Mouse (Mus musculus): Measurements from ENCODE around the gene Bricd5.
A peak's percentile ranks its signal among the peaks of the same experiment; 100 is the strongest.

Gene Bricd5

DNA sequence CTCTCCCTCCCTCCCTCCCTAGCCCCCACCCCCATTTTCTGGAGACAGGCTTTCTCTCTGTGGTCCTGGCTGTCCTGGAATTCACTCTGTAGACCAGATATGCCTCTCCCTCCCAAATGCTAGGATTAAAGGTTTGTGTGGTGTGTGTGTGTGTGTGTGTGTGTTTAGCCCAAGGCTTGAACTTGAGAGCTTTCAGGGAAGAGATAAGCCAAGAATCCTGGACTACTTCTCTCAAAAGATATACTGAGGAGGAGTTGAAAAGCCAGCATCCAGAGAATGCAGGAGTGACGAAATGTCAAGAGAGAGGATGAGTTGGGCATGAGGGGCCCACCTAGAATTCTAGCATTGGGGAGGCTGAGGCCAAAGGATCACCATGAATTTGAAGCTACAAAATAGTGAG, 10.8 kb upstream of the Bricd5 start:
- no peak for DNase-seq (ENCODE audit: low read depth, low spot score)

DNA sequence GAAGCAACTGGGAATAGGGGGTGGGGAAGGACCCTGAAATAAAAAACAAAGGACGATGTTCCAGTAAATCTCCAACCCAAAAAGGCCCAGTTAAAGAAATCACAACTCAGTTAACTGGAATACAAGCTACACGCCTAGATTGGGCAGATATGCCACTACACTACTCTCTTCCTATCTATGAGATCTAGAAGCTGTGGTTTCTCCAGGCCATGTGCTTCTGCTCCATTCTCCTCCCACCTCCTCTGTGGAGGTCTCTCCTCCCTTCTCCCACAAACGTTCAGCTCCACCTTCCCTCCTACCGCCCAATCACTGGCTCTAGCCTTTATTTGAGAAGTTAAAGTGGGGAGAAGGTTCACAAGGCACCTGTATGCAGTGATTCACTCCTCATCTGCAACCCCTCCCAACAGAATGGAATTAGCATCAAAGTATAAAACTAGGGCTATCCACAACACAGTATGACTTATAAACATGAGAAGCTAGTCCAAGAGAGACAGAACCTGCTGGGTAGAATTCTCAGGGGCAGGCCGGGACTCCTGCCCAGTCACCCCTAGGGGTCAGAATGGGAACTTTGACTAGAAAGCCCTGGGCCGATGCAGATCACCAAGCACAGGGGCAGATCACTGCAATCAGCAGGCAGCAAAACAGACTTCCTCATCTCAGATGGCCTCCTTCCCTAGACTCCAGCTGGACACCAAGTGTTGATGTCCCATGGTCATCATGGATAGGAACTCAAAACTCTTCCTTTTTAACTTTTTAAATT, 10.1 kb upstream of the Bricd5 start:
- DNase-seq (ENCODE audit: low read depth, low spot score): peak; percentile 71

DNA sequence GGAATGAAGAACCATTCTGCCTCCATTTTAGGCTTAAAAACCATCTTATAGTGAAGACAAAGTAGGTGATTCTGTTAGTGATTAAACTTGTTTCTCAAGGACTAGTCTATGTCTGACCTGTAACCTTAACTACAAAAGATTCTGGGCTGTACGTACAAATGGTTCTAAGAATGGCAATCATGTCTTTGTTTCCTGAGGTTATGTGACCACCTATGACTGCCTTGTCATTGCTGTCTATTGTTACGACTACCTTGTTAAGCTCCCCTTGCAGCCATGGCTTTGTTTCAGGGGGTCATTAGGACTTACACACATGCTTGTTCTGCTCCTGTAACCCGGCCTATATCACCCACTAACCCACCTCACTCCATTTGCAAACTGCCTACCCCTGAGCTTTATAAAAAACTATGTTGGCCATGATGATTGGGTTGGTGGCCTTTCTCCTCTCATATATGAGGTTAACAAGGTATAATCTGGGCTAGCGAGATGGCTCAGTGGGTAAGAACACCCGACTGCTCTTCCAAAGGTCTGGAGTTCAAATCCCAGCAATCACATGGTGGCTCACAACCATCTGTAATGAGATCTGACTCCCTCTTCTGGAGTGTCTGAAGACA, 4.9 kb upstream of the Bricd5 start:
- no peak for DNase-seq (ENCODE audit: low read depth, low spot score)

DNA sequence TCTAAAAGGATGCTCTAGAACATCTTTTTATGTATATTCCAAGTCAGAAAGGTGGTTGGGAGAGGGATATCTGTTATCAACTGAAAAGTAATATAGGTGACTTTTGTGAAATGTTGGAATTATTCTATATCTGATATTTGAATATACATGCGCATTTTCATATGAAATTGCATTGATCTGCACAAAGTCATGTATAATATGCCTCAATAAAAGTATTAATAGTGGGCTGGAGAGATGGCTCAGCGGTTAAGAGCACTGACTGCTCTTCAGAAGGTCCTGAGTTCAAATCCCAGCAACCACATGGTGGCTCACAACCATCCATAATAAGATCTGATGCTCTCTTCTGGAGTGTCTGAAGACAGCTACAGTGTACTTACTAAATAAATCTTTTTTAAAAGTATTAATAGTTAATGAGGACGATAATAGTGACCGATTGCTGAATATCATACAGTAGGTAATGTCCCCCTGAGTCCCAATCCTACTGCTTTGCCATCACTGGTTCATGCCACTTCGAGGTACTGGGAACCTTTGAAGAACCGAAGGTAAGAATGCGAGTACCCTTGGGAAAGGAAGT, 4.3 kb upstream of the Bricd5 start:
- DNase-seq (ENCODE audit: low read depth, low spot score): no peak

DNA sequence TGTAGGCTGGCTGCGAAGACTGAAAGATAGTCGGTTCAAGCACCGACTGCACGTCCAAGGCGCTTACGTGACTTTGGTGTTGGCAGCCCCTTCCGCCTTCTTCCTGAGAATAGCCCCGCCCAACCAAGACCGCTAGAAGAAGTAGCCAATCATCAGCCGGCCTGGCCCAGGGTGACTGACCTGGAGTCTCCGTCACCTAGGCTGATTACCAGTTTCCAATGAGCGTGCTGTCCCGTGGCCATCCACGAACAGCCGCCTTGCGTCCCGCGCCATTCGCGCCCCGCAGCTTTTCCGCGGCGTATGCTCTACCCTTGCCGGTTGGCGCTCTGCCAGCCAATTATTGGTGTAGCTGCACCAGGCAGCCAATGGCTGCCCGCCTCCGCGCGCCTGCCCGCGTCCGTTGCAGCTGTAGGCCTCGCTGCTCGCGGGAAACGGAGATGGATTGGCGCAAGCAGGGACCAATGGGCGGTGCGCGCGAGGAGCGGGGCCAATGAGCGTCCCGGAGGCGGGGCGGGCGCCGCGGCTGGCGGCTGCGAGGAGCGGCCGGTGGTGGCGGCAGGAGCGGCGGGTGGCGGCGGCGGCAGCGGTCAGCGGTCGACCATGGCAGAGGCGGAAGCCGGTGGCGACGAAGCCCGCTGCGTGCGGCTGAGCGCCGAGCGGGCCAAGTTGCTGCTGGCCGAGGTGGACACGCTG, 3.6 kb upstream of the Bricd5 start, which contains the start of the genes E4f1 and Pgp:
Gene E4f1 (minus strand): TSS at position 404 of the 693 bp plus-strand sequence.
Gene Pgp (plus strand): TSS at position 483 of the 693 bp plus-strand sequence.
- DNase-seq (ENCODE audit: low read depth, low spot score): peak; percentile 97

DNA sequence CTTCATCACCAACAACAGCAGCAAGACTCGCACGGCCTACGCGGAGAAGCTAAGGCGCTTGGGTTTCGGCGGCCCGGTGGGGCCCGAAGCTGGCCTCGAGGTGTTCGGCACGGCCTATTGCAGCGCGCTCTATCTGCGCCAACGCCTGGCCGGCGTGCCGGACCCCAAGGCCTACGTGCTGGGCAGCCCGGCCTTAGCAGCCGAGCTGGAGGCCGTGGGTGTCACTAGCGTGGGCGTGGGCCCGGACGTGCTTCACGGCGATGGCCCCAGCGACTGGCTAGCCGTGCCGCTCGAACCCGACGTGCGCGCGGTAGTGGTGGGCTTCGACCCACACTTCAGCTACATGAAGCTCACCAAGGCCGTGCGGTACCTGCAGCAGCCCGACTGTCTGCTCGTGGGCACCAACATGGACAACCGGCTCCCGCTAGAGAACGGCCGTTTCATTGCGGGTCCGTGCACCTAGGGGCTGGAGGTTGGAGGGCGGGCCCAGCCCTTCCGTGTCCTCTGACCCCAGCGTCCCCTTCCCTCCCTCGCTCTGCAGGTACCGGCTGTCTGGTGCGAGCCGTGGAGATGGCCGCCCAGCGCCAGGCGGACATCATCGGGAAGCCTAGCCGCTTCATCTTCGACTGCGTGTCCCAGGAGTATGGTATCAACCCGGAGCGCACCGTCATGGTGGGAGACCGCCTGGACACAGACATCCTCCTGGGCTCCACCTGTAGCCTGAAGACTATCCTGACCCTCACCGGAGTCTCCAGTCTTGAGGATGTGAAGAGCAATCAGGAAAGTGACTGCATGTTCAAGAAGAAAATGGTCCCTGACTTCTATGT, 2.8 kb upstream of the Bricd5 start:
- DNase-seq (ENCODE audit: low read depth, low spot score): no peak

DNA sequence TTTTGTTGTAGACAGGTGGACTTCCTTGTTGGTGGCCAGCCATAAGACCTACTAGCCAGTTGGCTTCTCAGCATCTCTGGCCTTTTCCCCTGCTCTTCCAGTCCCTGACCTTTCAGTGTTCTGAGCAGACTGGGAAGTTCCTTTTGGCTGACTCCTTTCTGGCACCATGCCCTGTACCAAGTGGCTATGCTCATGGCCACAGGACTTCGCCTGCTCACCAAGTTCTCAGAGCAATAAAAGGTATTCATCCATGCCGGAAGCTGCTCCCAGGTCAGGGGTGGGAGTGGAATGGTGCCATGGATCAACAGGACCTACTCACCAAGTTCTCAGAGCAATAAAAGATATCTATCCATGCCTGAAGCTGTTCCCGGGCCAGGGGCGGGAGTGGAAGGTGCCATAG, 1.2 kb upstream of the Bricd5 start:
- DNase-seq (ENCODE audit: low read depth, low spot score): no peak

DNA sequence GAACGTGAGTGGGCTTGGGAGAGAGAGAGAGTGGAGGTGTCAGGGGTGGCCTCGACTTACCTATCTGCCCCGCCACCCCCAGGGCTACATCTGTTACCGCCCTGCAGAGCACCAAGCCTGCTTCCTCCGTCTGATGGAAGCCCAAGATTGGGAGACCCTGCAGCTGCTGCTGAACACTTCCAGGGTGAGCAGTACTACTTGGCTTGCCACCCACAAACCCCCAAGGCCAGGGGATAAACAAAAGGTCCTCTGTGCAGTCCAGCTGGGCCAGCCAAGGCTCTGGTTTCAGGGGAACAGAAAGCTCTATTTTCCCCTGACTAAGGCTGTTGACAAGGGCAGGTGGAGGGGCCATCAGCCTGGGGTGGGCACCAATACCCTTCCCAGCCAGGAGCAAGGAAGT, 873 bp downstream of the Bricd5 start:
- no peak for DNase-seq (ENCODE audit: low read depth, low spot score)

DNA sequence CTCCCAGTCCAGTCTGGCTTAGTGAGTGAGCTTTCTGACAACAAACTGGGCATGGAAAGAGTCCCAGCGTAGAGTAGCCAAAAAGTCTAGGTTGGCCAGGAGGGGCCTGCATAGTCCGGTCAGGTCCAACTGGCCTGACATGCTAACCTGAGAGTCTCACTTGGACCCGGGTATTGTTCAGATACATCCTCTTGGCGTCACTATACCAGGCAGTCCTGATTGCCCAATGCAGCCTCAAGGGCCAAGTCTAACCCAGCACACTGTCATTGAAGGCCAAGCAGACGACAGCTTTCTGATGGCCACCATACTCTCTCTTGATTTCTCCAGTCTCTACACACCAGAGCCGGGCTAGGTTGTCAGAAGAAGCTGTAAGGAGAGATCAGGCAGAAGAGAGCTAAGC, 1.9 kb downstream of the Bricd5 start:
- DNase-seq (ENCODE audit: low read depth, low spot score): no peak

DNA sequence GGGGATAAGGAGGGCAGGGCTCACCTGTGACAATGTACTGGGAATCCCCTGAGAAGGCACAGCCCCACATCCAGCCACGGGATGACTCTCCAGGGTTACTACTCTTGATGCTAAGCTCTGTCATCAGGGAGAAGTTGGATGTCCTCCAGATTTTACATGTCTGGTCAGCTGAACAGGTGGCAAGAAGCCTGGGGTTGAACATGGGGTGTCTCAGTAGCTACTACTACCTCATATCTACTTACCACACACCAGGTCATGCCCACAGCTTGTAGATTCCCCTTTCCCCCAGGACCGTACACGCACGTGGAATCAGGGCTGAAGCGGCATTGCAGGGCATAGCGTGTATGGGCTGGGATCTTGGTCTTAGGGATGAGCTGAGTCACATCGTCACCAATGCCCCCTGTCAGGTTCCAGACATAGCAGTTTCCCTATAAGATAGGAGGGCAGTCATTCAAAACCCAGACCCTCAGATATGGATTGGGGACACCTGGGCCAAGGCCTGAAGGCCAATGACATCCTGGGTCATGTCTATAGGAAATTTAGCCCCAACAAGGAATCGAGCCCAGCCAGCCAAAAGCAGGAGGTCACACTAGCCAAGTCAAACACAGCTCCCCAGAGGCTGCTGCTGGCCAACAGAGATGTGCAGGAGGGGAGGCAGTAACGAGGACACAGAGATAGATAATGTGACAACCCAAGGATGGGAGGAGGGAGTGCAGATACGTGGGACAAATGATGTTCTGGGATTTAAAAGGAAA, 2.5 kb downstream of the Bricd5 start:
- no peak for DNase-seq (ENCODE audit: low read depth, low spot score)

DNA sequence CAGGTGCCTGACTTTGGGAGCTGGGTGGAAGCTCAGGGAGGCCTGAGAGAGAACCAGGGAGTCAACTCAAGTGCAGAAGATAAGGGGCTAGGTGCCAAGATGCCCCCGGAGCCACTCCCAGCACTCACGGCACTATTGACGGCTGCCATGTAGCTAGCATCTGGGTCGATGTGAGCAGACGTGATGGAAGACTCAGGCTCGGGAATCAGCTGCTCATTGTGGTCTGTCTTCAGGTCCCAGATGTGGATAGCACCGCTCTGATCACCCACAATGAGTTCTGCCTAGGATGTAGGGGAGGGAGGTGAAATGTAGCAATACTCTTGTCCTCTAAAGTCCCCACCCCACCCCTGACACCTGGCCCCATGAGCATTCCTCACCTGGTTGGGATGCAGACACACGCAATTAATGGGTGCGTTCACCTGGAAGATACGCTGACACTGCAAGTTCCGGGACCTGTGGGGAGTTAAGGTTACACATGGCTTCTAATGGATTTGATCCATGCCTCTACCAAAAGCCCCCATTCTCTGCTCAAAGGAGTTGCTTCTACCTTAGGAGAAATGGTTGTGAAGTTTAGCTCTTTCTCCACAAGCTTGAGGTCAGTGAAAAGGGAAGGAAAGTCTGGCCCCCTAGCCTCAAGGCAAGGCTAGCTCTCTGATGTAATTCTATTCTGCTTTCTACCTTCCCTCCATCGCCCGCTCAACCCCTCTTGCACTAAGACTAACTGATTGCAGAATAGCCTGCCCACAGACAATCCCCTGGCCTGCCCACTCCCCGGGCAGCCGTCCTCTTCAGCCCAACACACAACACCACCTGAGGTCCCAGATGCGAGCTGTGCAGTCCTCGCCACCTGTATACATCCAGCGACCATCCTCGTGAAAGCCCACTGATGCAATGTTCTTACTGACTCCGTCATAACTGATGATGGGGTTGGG, 3.6 kb downstream of the Bricd5 start:
- DNase-seq (ENCODE audit: low read depth, low spot score): no peak

DNA sequence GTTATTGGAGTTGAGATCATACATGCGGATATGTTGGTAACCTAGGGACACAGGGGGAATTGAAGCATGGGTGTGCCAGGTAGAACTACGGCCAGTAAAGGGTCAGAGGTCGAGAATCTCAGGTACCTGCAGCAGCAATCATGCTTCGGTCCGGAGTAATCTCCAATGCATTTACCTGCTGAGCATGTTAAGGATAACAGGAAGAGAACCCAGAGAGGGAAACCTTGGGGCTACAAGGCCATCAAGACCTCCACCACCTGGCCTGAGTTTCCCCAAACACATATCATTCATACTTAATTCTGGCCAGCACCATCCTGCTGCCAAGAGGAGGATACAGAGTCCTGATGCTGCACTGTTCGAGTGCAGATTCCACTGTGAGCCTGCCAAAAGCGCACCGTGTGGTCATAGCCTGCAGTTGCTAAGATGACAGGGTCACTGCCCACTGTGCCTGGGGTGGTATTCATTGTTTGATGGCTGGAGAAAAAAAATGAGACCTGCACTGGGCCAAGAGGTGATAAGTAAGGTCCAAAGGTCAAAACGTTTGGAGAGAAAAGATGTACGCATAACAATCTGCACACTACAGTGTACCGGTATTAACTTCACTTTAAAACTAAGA, 4.4 kb downstream of the Bricd5 start:
- no peak for DNase-seq (ENCODE audit: low read depth, low spot score)

DNA sequence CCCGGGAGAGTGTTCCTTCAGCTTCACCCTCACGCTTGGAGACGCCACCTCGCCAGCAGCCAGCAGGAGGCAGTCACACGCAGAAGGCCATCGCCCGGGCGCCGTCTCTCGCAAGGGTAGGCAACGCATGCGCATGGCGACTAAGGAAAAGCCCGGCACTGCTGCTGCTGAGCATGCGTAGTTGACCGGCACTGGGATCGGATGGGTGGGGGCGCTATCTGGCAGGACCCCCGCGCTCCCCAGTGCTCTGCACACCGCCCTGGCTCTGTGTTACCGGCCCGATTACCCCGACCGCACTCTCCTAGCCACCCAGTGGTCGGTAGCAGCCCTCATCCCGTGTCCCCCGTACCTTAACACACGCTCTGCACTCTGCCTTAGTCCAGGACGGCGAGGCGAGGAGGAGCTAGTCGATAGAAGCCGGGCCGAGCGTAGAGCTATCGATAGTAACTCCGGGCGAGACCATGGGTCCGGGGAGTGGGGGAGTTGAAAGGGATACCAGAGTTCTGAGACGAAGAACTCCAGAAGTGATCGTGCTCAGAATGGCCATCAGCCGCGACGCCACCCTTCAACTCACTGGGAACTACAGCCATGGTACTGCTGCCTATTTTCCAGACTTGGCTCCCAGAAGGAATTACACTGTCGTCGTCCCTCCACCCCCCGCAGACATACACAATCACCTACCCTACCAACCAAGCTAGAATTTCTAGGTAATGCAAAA, 5.1 kb downstream of the Bricd5 start, which contains the start of gene Mlst8:
Gene Mlst8 (minus strand): TSS at position 416 of the 718 bp plus-strand sequence.
- DNase-seq (ENCODE audit: low read depth, low spot score): peak; percentile 97

DNA sequence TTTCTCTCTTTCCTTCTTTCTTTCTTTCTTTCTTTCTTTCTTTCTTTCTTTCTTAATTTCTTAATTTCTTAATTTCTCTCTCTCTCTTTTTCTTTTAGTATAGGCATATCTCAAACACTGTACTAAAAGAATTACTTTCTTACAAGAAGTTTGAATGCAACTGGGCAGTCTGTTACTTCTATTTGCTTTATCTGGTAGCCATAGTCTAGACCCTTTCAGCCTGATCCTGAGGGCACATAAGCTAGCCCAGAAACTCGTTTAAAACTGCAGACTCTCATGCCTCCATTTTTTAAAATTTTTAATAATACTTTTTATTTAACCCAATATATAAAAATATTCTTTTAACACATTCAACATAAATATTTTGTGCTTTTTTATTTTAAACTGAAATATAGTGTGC, 5.7 kb downstream of the Bricd5 start:
- no peak for DNase-seq (ENCODE audit: low read depth, low spot score)

DNA sequence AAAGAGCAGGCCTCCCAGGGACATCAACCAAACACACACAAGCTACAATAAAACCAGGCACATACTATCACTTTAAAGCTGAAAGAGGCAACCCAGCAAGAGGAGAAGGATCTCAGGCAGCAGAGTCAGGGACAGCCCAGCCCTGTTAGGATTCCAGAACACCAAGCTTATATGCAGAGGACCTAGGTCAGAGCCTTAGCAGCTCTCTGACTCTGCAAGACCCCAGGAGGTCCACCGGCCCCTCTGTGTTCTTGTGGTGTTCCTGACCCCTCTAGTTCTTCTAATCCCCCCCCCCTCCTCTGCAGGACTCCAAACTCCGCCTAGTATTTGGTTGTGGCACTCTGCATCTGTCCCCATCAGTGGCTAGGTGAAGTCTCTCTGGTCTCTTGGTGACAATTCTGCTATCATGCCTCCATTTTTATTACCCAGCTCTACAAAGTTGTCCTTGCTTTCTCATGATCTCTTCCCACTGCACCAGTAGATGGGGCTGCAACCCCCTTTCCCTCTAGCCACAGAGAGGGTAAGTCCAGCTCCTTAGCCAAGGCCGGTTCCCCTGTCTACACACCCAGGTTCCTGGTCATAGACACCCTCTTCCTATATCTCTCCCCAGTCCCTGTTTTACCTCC, 6.6 kb downstream of the Bricd5 start:
- peak; percentile 71 for DNase-seq (ENCODE audit: low read depth, low spot score)

DNA sequence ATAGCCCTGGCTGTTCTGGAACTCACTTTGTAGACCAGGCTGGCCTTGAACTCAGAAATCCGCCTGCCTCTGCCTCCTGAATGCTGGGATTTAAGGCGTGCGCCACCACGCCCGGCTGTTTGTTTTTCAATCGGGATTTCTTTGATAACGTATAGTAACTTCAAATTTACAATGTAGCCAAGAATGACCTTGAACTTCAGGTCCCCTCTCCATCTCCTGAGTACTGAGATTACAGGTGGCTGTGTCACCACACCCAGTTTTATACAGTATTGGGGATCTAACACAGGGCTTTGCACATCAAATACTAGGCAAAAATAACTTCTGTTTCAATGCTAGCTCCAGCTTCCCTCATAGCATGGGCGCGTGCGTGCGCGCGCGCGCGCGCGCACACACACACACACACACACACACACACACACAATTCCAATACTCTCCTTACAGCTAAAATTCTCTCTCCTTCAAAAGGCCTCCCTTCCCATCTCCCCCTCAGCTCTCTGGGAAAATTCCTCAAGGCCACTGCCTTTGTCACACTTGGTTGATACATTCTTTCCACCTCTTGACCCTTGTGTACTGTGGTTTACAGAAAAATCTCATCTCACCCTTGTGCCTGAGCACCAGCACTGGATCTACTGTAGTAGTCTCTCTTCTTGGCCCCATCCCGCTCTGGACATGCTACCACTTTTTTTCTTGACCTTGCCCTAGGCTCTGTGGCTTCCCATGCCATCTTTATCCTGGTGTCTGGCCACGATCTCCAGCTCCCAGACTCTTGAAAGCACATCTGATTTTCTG, 7.5 kb downstream of the Bricd5 start:
- peak; percentile 67 for DNase-seq (ENCODE audit: low read depth, low spot score)

DNA sequence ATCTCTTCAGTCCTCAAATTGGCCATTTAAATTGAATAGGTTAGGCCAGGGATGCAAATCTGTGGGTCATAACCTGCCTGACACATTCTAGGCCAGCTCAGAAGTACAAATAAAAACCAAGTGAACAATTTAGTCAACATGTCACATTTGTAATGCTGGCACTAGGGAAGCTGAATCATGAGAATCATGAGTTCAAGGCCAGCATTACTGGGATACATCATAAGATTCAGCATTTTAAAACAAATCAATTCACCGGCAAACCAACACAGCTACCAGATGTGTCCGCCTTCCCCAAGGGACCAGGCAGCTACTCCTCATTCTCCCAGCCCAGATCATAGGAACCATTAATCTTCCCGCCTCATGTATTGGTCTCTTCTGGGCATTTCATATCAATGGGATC, 9.8 kb downstream of the Bricd5 start:
- no peak for DNase-seq (ENCODE audit: low read depth, low spot score)
